Mouse (Mus musculus) activated CD4-positive, CD25-positive, alpha-beta regulatory T cell, adult 4 months (primary cell): Measurements from ENCODE around the gene Prrx1. TPM values are rescaled to one million over a fixed set of nuclear protein-coding genes. Genes with fewer than 3 reads are reported as not detected.

Experiments used
- ATAC-seq: one replicate; pipeline ENCODE4 v1.8.0; 2017
- polyA plus RNA-seq, 2 experiments: library from polyadenylated mRNA; unstranded; fragments of 100-300 nt; shearing (Covaris generic); gene quantifications; one replicate each; pipeline ENCODE4 v1.2.1; 2017

Prrx1 gene
- polyA plus RNA-seq, 2 experiments from 2014 or later, result 0.17 TPM; not detected in 1

DNA sequence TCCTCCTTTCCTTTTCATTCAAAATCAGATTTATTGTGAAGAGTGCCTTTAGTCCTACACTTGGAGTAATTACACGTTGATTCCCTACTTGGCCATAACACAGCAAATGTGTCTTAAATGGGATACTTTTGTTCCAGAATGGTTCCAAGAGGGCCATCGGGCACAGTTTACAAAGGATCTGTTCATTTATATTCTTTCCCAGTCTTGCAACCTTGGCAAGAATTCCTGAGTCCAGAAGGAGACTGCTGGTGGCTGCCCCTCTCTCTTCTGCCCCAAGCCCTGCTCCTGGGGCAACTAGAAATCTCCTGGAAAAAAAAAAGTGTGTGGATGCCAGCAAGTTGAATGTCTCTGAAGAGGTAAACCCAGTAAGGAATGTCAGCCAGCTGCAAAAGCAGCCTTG, 56.2 kb downstream of the Prrx1 start:
- no peak for ATAC-seq

DNA sequence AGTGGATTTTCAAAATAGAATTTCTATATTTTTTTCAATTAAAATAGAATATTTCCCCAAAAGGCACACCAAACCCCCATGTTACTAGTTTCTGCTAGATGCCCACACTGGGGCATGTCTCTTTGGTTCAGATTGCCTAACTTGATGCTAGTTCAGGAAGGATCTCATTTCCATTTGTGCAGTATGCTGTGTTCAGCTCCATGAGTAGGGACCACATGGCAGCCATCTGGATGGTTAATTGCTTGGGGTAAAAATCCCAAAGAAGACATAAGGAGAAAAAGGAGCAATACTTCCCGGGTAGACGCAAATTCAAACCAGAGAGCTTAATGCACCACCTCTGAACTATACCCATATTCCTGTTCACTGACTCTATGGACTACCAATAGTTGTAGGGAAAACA, 57.6 kb downstream of the Prrx1 start:
- no peak for ATAC-seq

GRCm38 (mm10) chr1:163252796-163253195, 60.7 kb downstream of the Prrx1 start:
- no peak for ATAC-seq

GRCm38 (mm10) chr1:163252331-163252730, 61.2 kb downstream of the Prrx1 start:
- no peak for ATAC-seq

DNA sequence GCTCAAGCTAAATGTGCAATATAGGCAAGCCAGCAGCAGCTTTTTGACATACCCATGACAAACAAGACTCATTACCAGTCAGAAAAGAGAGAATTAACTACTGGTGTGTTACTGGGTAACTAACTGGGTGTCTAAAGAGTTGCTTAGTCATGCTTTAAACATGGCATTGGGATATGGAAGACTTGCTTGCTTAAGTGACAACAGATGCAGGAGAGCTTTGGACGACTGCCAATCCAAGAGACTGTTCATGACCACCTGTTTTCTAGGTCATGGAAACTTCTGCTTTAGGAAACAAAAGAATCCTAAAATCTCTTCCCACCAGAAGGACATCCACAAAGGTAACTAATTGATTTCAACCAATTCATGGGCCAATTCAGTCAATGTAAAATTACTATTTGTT, 61.7 kb downstream of the Prrx1 start:
- no peak for ATAC-seq

GRCm38 (mm10) chr1:163238950-163239349, 74.6 kb downstream of the Prrx1 start:
- ATAC-seq, result no peak

- no peak for ATAC-seq
Observed at GRCm38 (mm10) chr1:163231230-163231629, 82.3 kb downstream of the Prrx1 start.

DNA sequence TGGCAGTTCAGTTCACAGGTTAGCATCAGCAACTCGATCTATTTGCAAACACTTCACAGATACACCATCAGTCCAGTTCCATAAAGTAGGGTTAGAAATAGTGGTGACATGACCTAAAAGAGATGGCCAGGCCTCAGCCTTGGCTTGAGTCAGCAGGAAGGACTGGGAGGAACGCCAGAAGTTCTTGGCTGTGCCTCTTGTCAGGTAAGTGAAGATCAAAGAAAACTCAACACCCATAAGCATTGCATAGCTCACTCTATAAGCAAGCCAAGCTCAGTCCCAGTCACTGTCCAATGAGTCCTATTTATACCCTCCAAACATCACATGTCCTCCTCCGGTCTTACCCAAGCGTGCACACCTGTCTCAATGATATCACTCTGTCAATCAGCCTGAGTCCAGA, 87.2 kb downstream of the Prrx1 start:
- ATAC-seq, result no peak

DNA sequence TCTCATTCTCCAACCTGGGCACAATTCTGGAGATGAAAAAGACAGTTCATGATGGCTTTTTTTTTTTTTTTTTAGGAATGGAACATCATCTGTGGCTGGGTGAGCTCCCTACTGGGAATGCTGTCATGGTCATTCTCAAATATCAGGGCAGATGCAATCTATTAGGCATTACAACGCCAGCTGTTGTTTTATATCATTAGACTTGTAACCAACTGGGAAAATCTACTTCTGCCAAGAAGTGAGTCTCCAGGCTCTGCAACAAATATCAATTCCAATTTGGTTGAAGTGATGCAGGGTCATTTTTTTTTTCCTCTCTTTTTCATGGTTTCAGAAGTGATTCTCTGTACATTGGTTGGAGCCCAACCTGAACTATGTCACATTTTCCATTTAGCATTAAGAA, 91.7 kb downstream of the Prrx1 start:
- no peak for ATAC-seq

- ATAC-seq, result no peak
Observed at GRCm38 (mm10) chr1:163208919-163209867, 104.3 kb downstream of the Prrx1 start.

DNA sequence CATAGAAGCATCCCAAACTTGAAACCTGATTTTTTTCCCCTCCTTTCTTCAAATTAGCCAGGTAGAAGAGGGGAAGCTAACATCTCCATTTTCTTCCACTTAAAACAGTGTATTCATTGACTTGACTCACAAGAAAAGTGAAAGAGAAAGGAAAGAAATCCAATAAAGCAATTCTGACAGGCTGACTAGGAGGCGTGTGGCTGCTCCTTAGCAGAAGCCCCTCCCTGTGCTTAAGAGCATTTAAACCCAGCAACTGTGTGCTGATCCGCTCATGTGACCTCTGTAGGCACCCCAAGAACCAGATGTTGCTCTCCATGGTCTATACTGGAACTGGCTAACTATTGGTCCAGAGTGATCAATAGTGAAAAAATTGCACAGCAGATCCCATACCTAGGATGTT, 114.7 kb downstream of the Prrx1 start:
- no peak for ATAC-seq

- no peak for ATAC-seq
Observed at GRCm38 (mm10) chr1:163198059-163198458, 115.5 kb downstream of the Prrx1 start.

Other genes starting within 250 kb of the Prrx1 start
- gene Mroh9, start 228.0 kb downstream of the Prrx1 start, polyA plus RNA-seq, result not detected
- gene Gorab, start 90.0 kb upstream of the Prrx1 start, polyA plus RNA-seq, result 1 to 10 TPM; 8.3 TPM